Mouse (Mus musculus) adrenal gland, postnatal 36 days (tissue): ENCODE results near the gene Fam166a. TPM values are rescaled to one million over a fixed set of nuclear protein-coding genes. Genes with fewer than 3 reads are reported as not detected.
A peak's percentile ranks its signal among the peaks of the same experiment; 100 is the strongest.
"Not testable (repeated sequence)": the region's sequence is repeated elsewhere in the genome, so short reads cannot be mapped to it uniquely, and the experiment has no call there.

Experiments
- DNase-seq, 2 experiments: peaks; one replicate each; pipeline ENCODE4 v3.0.0; 2021; ENCODE audit warnings: mixed read lengths in 1 of 2
- total RNA-seq, 2 experiments: library from RNA; stranded (reverse); gene quantifications; 2 replicates each; pipeline ENCODE4 v1.2.3; 2021

The Fam166a gene
- total RNA-seq, 2 experiments from 2014 or later = not detected

DNA sequence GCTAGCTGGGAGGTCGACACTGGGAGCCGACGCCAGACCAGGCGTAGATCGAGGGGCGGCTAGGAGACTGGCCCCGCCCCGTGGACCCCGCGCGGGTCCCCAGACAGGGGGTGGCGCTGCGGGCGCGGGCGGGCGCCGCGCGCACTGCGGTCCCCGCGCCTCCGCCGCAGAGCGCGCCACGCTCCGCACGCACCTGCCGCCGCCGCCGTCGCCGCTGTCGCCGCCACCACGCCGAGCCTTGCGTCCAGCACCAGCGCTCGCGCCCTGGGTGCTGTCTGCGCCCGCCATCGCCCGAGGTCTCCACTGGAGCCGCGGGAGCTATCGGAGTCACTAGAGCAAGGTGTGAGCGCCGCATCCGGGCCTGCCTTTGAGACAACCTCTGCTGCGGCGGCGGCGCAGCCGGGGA is 23.6 kb downstream of the Fam166a start, which contains the start of the genes Rnf208 and Cysrt1:
TSS of gene Rnf208 (plus strand) at position 155 of the 406 bp plus-strand sequence.
TSS of gene Cysrt1 (minus strand) at position 352 of the 406 bp plus-strand sequence.
- peak in 1 of 2 experiments; percentile 25 for DNase-seq

DNA sequence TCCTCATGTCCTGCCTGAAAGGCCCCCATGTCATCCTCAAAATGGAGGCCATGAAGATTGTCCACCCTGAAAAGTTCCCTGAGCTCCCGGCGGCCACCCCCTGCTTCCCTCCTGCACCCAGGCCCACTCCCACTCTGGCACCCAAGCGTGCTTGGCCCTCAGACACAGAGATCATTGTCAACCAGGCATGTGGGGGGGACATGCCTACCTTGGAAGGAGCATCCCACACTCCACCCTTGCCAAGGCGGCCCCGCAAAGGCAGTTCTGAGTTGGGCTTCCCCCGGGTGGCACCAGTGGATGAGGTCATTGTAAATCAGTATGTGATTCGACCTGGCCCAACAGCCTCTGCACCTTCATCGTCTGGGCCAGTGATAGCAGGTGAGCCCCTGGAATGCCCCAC is 24.8 kb downstream of the Fam166a start:
- DNase-seq = no peak

DNA sequence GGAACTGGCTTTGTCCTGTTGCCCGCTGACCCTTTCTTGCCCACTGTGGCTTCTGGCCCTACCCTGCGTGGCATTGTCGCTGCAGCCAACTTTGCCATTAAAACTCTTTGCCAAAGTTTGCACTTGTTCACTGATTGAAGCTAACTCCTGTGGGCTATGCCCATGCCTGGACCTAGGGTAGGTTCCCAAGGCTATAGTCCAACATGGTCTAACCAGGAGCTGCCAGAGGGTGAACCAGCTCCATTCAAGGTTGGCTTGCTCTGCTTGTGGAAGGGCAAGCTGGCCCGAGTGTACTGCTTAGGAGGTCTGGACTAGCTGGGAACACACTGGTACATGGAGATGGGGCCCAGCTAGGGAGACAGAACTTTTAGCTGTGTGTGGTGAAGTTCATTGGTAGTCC is 25.6 kb downstream of the Fam166a start:
- no peak for DNase-seq

DNA sequence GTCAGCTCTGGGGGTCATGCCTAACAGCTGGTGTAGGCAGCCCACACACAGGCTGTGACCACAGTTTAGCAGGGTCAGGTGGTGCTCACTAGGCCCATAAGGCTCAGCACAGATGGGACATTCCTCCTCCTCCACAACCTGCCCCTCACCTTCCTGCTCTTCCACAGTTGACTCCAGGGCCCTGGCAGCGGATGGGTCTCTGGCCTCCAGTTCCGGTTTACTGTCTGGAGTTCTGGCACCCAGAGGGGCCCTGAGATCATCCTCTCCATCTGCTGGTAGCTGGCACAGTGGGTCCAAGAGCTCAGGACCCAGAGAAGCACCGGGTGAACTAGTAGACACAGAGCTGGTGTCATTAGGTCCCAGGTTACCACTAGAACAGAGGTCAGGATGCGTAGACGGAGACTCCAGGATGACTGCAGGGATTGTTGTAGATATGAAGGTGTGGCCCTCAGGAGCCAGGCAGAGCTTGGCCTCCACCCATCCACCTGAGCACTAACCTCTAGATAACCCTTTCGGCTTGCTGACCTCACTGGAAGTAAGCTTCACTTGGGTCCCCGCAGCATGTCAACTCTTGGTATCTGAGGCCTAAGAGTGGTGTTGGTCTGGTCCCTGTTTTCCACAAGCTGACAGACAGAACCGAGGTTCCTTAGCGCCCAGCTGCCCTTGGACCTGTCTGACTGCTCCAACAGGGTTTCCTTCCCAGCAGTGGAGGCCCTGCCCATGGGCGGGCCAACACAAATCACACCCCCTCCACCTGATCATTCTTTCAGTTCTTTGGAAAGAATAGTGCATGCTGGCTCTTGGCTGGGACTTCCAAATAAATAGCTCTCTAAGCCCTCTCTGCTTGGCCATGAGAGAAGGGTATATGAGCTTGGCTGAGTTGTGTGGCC is 27.9 kb downstream of the Fam166a start, which contains the start of gene AL732309.1:
TSS of gene AL732309.1 (minus strand) at position 681 of the 890 bp plus-strand sequence.
- no peak for DNase-seq

DNA sequence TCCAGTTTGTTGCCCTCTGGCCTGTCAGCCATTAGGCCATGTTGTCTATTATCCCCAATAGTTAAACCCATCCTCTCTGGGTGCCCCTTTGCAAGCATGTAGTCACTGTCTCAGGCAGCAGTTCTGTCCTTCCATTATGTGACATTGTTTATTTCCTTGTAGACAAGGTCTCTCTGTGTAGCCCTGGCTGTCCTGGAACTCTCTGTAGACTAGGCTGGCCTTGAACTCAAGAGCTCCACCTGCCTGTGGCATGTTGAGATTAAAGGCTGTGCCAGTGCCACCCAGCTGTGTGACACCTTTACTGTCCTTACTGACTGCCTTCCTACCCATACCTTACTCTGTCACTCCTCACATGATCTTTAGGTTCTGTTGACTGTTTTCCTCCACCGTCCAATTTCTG is 33.8 kb downstream of the Fam166a start:
- DNase-seq = peak; percentile 30 to 36

DNA sequence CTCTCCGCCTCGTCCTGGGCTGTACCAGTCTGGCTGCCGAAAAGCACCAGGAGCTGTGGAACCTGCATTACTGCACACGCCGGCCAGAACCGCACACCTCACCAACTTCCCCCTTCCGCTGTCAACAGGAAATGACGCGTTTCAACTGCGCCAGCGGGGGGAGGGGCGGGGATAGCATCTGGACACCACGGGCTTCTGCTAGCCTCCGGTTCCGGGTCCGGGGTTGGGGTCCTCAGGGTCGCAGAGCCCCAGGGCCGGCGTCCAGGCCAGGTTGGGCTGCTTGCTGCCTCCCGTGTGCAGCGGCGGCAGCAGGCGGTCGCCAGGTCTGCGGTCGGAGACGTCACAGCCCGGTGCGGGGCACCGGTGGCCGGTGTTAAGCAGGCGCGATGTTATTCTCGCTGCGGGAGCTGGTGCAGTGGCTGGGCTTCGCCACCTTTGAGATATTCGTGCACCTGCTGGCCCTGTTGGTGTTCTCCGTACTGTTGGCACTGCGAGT is 36.8 kb downstream of the Fam166a start, which contains the start of gene Tmem203:
TSS of gene Tmem203 (plus strand) at position 156 of the 496 bp plus-strand sequence.
- peak; percentile 92 to 93 for DNase-seq

- DNase-seq = peak; percentile 36 to 56
Observed at GRCm38 (mm10) chr2:25256443-25257109, 38.0 kb downstream of the Fam166a start.

DNA sequence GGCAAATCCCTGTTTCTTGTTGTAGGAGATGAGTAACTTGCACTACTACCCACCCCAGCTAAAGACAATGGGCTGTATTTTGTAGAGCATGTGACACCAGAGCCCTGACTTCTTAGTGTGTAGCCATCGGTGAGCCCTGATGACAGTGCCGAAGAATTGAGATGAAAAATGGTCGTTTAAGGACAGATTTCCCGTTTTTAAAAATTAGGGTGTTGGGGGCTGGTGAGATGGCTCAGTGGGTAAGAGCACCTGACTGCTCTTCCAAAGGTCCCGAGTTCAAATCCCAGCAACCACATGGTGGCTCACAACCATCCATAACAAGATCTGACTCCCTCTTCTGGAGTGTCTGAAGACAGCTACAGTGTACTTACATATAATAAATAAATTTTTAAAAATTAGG is 38.7 kb downstream of the Fam166a start:
- not testable (repeated sequence) for DNase-seq

DNA sequence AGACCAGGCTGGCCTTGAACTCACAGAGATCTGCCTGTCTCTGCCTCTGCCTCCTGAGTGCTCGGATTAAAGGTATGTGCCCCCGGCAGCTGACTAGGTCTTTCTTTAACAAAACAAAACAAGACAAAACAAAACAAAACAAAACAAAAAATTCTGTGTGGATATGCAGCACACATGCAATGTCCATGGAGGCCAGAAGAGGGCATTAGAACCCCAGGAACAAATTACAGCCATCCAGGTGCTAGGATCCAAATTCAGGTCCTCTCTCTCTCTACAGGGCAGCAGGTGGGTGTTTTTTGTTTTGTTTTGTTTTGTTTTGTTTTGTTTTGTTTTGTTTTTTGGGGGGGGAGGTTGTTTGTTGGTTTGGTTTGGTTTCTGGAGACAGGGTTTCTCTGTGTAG is 40.3 kb downstream of the Fam166a start:
- no peak for DNase-seq

GRCm38 (mm10) chr2:25261870-25262269 is 43.3 kb downstream of the Fam166a start:
- DNase-seq = no peak

DNA sequence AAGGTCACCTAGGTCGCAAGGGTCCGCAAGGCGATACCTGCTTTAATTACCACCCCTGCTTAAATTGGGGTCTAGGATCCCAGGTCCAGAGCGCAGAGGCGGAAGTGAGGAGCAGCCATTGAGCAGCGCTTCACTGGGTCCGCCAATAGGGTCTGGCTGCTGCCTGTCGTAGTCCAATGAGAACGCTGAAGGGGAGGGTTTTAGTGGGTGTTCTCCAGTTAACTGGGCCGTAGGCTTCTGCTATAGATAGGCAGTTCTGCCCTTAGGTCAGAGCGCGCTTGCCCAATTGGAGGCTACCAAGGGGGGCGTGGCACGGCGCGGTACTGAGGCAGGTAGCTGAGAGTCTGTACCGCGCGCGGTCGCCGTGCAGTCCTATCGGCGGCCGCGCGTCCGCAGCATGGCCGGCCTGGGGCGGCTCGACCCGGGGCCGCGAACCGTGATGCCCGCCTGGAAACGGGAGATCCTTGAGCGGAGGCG is 43.8 kb downstream of the Fam166a start, which contains the start of gene Tprn:
TSS of gene Tprn (plus strand) at position 328 of the 477 bp plus-strand sequence.
- DNase-seq = peak; percentile 98

GRCm38 (mm10) chr2:25262795-25263622 is 44.5 kb downstream of the Fam166a start:
- peak; percentile 51 for DNase-seq

DNA sequence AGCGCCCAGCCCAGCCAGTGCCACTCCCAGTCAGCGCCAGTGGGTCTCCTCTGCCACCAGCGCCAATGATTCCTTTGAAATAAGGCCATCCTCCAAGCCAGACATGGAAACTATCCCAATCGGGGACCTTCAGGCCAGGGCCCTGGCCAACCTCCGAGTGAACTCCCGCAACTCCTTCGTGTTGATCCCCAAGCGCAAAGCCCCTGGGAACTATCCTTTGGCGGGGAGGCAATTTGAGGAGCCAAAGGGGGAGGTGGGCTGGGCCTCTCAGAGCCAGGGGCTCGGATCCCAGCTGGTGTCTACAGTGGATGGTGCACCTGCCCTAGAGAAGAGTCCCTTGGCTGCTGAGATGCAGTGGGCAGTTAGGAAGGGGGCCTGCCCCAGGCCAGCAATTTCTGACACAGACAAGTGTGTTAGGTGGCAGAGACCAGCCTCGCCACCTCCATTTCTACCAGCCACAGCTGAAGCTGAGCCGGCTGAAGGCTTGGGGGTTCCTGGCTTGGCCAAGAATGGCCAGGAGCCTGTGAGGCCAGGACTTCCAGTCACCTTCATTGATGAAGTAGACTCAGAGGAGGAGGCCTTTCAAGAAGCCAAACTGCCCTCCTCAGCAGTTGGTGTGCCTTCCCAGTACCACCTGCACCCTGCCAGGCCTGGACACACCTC is 45.2 kb downstream of the Fam166a start:
- DNase-seq = no peak

DNA sequence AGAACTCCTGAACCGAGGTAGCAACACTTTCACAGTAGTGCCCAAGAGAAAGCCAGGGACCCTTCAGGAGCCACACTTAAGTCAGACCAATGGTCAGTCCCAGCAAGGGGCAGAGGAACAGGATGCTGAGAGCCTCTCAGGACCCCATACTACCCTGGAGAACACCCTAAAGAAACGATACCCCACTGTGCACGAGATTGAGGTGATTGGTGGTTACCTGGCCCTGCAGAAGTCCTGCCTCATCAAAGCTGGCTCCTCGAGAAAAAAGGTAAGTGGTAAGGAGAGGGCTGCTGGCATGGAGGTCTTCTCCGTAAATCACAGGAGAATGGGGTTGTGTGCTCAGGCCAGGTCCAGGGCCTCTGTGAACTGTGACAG is 45.7 kb downstream of the Fam166a start:
- DNase-seq = no peak

DNA sequence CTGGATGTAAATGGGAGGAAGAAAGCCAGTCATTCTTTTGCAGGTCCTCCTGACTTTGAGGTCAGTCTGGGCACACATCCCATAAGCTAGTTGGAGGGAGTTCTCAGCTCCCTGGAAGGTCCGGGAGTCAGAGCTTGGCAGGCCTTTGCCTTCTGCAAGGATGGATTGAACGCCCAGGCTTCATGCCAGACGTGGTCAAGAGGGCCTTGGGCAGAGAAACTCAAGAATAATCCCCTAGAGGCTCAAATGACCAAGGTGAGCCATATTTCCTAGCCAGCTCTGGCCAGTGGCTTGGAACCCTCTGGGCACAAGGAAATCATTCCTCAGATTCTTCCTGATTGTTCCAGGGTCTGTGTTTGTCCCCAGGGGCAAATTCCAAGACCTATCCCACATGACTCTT is 46.3 kb downstream of the Fam166a start:
- DNase-seq = no peak

DNA sequence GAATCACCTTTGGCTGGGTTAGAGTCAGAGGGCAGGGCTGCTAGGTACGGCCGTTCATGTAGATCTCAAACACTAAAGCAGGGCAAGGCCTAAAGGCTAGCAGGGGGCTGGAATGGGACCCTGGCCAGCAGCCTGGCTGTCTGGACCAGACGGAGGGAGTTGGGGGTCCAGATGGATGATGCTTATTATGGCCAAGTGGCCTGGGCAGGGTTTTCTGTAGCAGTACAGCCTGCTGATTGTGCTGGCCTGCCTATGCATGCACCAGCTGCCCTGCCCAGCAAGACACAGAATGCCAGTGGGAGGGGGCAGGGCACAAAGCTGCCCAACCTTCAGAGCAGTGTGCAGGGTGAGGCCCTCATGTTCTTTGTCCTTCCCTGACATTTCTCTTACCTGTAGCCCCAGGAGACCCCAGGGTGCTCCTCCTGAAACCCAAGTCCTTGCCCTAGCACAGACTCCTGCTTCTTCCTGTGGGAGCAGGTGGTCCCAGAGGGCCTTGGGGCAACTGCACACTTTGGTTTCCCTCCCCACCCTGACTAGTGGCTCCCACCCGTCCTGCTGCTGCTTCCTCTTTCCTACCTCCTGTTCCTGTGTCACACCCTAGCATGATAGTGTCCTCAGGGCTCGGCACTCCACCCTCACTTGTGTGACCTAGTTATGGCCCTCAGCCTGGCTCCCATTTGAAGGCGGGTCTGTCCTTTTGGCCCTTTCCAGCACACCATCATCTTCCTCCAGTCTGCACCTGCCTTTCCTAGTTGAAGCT is 47.5 kb downstream of the Fam166a start:
- no peak for DNase-seq

- no peak for DNase-seq
Observed at GRCm38 (mm10) chr2:25266720-25267119, 48.2 kb downstream of the Fam166a start.

DNA sequence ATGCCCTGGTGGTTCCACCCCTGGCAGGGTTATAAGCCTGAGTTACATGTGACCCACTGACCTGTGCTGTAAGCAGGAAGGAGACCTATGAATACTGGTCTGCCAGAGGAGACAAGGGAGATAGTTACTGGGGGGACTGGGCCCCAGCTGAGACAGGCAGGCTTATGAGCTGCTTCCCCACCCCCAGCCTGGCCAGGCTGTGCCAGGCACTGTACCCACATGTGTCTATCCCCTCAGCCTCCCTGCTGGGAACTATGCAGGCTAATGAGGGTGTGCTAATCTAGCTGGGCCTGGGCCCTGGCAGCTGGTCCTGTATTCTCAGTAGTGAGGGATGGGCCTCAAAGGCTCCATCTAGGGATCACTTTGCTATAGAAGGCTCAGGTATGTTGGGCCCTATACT is 48.7 kb downstream of the Fam166a start:
- DNase-seq = no peak

DNA sequence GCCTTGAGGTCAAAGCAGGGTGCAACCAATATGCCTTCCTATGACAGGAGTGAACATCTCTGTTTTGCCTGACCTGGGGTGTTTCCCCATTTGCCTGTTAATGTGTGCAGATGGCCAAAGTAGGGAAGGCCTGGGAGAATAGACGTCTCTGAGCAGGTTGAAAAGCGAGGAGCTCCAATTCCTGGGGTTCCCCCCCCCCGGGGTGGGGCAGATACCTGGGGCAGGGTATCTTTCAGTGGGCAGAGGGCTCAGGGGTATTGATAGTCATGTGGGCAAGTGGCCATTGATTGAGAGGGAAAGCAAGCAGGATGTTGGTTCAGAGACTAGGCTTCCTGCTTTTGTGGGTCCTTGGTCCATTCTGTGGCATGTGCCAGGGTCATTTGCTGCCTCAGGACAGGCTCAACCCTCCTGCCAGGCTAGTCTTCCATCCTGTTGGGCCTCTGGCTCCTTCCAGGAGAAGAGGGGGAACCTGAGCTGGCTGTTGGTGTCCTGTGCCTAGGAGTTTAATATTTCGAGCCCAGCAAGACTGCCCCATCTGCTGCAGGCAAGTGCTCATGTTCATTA is 49.3 kb downstream of the Fam166a start:
- no peak for DNase-seq
